Mouse (Mus musculus) left cerebral cortex, adult 2 months (tissue): Measurements from ENCODE around the gene Foxred1. TPM values are rescaled to one million over a fixed set of nuclear protein-coding genes. Genes with fewer than 3 reads are reported as not detected.

Experiments
- DNase-seq, 2 experiments: peaks; one replicate each; pipeline ENCODE4 v3.0.0; 2021 to 2022; ENCODE audit warnings: low spot score in 2 of 2, mixed read lengths in 1 of 2; ENCODE audit errors: extremely low spot score in 1 of 2
- H3K27ac ChIP-seq: fragments of 200-600 bp; 2 replicates; pipeline ENCODE4 v1.8.1; 2022
- H3K4me3 ChIP-seq: fragments of 200-600 bp; 2 replicates; pipeline ENCODE4 v1.8.1; 2022
- CTCF ChIP-seq: fragments of 200-600 bp; IDR thresholded peaks from 2 replicates; pipeline ENCODE4 v1.8.1; 2022; ENCODE audit warnings: antibody characterized with exemption, mild to moderate bottlenecking, moderate library complexity
- intact Hi-C: fragments of 180-260 bp; cut with DNase I; formaldehyde crosslinking; loops from one replicate; pipeline ENCODE4 v1.15.1; 2025
- total RNA-seq, 2 experiments: library from RNA; stranded (reverse); gene quantifications; 2 replicates each; pipeline ENCODE4 v1.2.3; 2021

Foxred1 gene
- total RNA-seq, 2 experiments from 2014 or later, result 33.4 to 36.4 TPM

GRCm38 (mm10) chr9:35211573-35212511 lies 987 bp upstream of the Foxred1 start:
- DNase-seq, result no peak
- peak overlapping the region; percentile 95 for H3K4me3 ChIP-seq
- intact Hi-C loops, result loop anchor here (2.0 kb wide), 2 partner anchors 35 to 55 kb away; partner anchors contain the start of genes Dcps, Fam118b and Rpusd4

GRCm38 (mm10) chr9:35204421-35204820 lies 6.4 kb downstream of the Foxred1 start:
- TF ChIP-seq CTCF, result no peak
- no peak overlapping the region for H3K4me3 ChIP-seq
- intact Hi-C loops, result no loop called here
- DNase-seq, result no peak
- no peak overlapping the region for H3K27ac ChIP-seq

More at GRCm38 (mm10) chr9:35211573-35212511, 987 bp upstream of the Foxred1 start:
- TF ChIP-seq CTCF, result no peak
- H3K27ac ChIP-seq, result peak overlapping the region; percentile 95

GRCm38 (mm10) chr9:35203536-35203935 lies 7.3 kb downstream of the Foxred1 start:
- DNase-seq, result no peak
- no peak overlapping the region for H3K27ac ChIP-seq
- no peak for TF ChIP-seq CTCF
- intact Hi-C loops, result no loop called here
- H3K4me3 ChIP-seq, result no peak overlapping the region

- H3K4me3 ChIP-seq, result peak overlapping the region; percentile 67
- intact Hi-C loops, result no loop called here
- no peak overlapping the region for H3K27ac ChIP-seq
Observed at GRCm38 (mm10) chr9:35200529-35201060, 10.3 kb downstream of the Foxred1 start.

GRCm38 (mm10) chr9:35199772-35200471 lies 10.9 kb downstream of the Foxred1 start, which contains the start of the genes Srpr and Tirap:
Srpr (plus strand) TSS chr9:35200175.
Tirap (minus strand) TSS chr9:35200291.
- intact Hi-C loops, result no loop called here
- peak; percentile 93 for TF ChIP-seq CTCF

More at GRCm38 (mm10) chr9:35200529-35201060, 10.3 kb downstream of the Foxred1 start:
- TF ChIP-seq CTCF, result no peak
- DNase-seq, result no peak

GRCm38 (mm10) chr9:35198945-35199771 lies 11.7 kb downstream of the Foxred1 start:
- TF ChIP-seq CTCF, result no peak
- Histone ChIP-seq H3K4me3 (peak overlapping the region; percentile 67), H3K27ac (peak overlapping the region; percentile 65)
- intact Hi-C loops, result no loop called here
- DNase-seq, result no peak

More at GRCm38 (mm10) chr9:35199772-35200471, 10.9 kb downstream of the Foxred1 start, which contains the start of the genes Srpr and Tirap:
- peak; percentile 84 to 87 for DNase-seq
- peak within 1 kb of the TSS; percentile 67 for H3K4me3 ChIP-seq
- H3K27ac ChIP-seq, result peak within 1 kb of the TSS; percentile 65

GRCm38 (mm10) chr9:35198351-35198750 lies 12.5 kb downstream of the Foxred1 start:
- Histone ChIP-seq H3K27ac (no peak overlapping the region), H3K4me3 (no peak overlapping the region)
- intact Hi-C loops, result no loop called here
- no peak for TF ChIP-seq CTCF
- no peak for DNase-seq

GRCm38 (mm10) chr9:35197625-35198024 lies 13.2 kb downstream of the Foxred1 start:
- DNase-seq, result no peak
- H3K4me3 ChIP-seq, result no peak overlapping the region
- no peak for TF ChIP-seq CTCF
- H3K27ac ChIP-seq, result no peak overlapping the region
- intact Hi-C loops, result no loop called here

- no peak for DNase-seq
- intact Hi-C loops, result no loop called here
- no peak for TF ChIP-seq CTCF
- no peak overlapping the region for H3K27ac ChIP-seq
- no peak overlapping the region for H3K4me3 ChIP-seq
Observed at GRCm38 (mm10) chr9:35194048-35194447, 16.8 kb downstream of the Foxred1 start.

GRCm38 (mm10) chr9:35192983-35193542 lies 17.8 kb downstream of the Foxred1 start:
- no peak for TF ChIP-seq CTCF
- intact Hi-C loops, result no loop called here
- Histone ChIP-seq H3K4me3 (no peak overlapping the region), H3K27ac (no peak overlapping the region)
- no peak for DNase-seq
